Mouse (Mus musculus): Measurements from ENCODE around the gene Adssl1. TPM values are rescaled to one million over a fixed set of nuclear protein-coding genes. Genes with fewer than 3 reads are reported as not detected.

Gene Adssl1
- total RNA-seq, 2 experiments from 2014 or later = 42.9 to 72.4 TPM

- peak; percentile 82 for DNase-seq
Measured at GRCm38 (mm10) chr12:112623742-112624141, 3.9 kb downstream of the Adssl1 start.

GRCm38 (mm10) chr12:112625700-112626099, 5.9 kb downstream of the Adssl1 start:
- no peak for DNase-seq

DNA sequence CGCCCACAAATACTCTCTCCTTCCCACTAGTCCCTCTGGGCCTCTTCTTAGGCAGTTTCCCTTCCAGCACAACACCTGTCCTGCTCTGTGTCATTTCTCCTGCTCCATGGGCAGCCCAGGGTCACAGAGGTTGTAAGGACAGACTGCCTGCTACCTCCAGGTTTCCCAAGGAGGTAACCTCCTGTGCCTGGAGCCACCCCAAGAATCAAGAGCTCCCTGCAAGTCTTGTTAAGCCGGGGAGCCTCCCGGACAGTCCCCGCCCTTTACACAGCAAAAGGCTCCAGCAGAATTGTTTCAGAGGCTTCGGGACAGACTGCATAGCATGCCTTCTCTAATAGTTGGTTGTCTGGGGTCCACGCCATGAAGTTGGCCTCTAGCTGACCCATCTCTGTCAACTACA, 6.6 kb downstream of the Adssl1 start:
- no peak for DNase-seq

- no peak for DNase-seq
Measured at GRCm38 (mm10) chr12:112627097-112627881, 7.4 kb downstream of the Adssl1 start.

DNA sequence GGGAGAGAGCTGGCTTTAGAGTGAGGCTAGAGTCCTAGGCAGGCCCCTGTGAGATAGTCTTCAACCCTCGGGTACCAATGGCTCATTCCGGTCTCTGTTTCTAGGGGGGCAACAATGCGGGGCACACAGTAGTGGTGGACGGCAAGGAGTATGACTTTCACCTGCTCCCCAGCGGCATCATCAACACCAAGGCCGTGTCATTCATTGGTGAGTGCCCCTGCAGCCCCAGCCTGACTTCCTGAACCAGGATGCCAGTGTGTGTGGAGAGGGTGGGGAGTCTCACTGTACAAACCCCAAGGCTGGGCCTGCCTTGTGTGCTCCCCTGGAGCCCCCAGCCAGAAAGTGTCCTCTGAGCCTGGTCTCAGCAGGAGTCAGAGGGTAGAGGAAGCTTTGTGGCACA, 8.4 kb downstream of the Adssl1 start:
- no peak for DNase-seq

- peak; percentile 79 for DNase-seq
Measured at GRCm38 (mm10) chr12:112628928-112629721, 9.3 kb downstream of the Adssl1 start.

DNA sequence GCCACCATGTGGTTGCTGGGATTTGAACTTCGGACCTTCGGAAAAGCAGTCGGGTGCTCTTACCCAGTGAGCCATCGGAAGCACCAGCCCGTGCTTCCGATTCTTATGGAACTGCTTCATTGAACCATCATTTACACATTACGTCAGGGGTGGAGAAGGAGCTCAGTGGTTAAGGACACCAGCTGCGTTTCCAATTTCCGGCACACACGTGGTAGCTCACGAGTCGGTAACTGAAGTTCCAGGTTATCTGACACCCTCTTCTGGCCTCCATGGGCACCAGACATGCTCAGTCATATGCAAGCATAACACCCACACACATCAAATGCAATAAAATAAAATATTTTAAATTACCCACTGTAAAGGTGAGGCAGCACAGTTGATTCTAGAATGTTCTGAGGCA, 10.2 kb downstream of the Adssl1 start:
- DNase-seq = no peak

- DNase-seq = no peak
Measured at GRCm38 (mm10) chr12:112630796-112631195, 11.0 kb downstream of the Adssl1 start.

DNA sequence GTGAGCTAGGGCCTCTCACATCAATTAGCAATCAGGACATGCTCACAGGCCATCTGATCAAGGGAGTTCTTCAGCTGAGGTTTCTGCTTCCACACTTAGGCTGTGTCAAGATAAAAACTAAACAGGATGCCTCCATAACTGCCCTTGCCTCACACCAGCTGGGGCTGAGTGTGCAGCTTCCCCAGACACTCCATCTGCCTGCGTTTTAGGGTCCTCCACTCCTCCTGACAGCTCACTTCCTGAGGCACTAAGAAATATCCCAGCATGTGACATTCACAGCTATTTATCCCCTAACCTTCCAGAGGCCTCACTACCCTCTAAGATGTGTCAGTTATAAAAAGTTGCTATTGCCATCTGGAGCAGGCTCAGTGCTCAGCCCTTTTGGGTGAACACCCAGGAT, 11.6 kb downstream of the Adssl1 start:
- no peak for DNase-seq

GRCm38 (mm10) chr12:112632084-112632777, 12.4 kb downstream of the Adssl1 start:
- no peak for DNase-seq

DNA sequence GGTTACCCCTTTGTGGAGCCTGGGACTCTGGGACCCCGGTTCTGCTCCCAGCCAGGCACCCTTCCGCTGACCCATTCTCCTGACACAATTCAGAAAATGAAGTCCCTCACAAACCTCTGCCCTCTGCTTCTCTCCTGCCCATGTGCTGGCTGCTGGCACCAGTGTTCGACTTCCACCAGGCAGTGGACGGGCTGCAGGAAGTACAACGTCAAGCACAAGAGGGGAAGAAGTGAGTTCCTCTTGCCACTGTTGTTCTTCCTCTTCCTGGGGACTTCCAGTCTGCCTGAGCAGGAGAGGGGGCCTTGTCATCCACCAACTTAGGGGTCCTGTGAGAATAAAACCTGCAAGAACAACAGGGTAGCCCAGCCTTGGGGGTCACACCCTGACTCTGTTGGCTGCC, 13.1 kb downstream of the Adssl1 start:
- no peak for DNase-seq

DNA sequence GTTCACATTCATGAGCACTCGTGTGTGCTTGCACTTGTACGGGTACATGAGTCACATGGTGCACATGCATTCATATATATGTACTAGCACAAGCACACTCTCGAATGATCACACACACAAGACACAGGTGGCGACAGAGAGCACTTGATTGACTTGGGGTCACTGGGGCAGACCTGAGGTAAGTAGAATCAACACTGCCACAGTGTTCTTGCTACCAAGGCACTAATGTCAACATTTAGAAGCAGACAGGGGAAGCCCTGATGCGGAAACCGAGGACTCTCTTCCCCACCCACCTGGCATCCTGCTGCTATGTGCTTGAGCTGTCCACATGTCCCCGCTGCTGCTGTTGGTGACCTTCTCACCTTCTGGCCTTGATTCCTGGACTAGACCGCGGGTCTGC, 13.8 kb downstream of the Adssl1 start:
- DNase-seq = no peak

- no peak for DNase-seq
Measured at GRCm38 (mm10) chr12:112639526-112639925, 19.7 kb downstream of the Adssl1 start.

DNA sequence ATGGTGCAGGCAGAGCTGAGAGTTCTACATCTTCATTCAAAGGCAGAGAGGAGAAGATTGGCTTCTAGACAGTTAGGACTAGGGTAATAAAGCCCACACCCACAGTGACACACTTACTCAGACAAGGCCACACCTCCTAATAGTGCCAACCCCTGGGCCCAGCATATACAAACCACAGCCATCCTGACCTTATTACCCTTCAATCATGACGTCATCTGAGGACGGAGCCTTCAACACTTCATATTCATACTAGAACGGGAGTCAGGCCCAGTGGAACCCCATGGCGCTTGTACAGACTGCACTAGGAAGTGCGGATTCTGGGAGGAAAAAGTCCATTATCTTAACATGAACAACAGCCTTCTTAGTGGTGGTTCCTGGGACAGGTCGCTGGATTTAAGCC, 23.3 kb downstream of the Adssl1 start:
- no peak for DNase-seq

- peak; percentile 100 for DNase-seq
Measured at GRCm38 (mm10) chr12:112644180-112644854, 24.5 kb downstream of the Adssl1 start, which contains the start of gene Siva1. Gene Siva1, plus strand, starts transcription at chr12:112644679.

- no peak for DNase-seq
Measured at GRCm38 (mm10) chr12:112644855-112645506, 25.1 kb downstream of the Adssl1 start.

GRCm38 (mm10) chr12:112646139-112646538, 26.3 kb downstream of the Adssl1 start:
- DNase-seq = no peak

- no peak for DNase-seq
Measured at GRCm38 (mm10) chr12:112648081-112648480, 28.2 kb downstream of the Adssl1 start.

GRCm38 (mm10) chr12:112651778-112652439, 32.1 kb downstream of the Adssl1 start:
- DNase-seq = no peak

DNA sequence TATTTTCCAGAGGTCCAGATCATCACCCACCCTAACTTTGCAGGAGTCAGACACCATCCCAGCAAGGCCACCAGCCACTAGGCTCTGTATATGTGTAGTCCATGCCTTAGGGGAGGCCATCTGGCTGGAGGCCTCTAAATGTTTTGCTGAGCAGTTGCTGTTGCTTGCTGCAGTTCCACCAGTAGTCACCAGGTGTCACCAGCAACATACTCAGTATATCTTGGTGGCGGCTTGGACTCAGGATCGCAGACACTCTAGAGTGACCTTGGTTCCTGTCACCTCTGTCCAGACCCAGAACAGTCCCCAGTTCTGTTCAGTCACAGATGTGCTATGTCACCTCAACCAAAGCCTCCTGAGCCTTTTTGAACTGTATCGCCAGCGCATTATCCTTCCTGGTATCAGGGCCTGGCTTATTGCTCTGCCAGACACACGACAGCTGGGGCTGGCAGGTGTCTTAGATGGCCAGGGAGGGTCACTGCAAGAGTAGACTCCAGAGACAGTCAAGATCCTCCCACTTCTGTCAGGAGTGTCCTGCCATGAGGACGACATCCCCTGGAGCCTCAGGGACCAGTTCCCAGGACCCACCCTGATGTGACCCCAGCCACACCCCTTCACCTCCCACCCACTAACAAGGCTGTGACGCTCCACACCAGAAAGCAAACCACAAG, 33.4 kb downstream of the Adssl1 start:
- DNase-seq = peak; percentile 92

DNA sequence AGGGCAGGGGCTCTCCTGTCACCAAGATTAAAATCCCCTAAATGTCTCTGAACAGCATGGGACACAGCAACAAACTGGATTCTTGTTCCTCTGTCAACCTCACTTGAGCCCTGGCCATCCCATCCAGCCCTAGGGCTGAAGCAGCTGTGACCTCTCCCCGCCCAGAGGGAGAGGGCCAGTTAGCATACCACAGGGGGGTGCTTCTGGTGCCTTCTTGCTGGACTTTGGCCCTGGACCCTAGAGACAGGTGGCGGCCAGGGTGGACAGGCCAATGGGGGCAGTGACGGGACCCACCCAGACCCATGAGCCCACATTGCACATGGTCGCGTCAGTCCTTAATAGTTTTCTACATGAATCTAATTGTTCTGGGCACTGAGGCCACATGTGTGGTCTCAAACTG, 34.2 kb downstream of the Adssl1 start:
- no peak for DNase-seq
